Mouse (Mus musculus) hindbrain, embryonic 10.5 days (tissue): ENCODE data around the gene Rnf144b. TPM values are rescaled to one million over a fixed set of nuclear protein-coding genes. Genes with fewer than 3 reads are reported as not detected.

Source experiments
- DNase-seq: peaks from one replicate; pipeline ENCODE4 v3.0.0-alpha.2; 2017; ENCODE audit warnings: low spot score
- H3K27ac ChIP-seq: fragments of 300-500 bp; sonication (generic); 2 replicates; pipeline ENCODE4 v1.5.1; 2016; ENCODE audit warnings: mild to moderate bottlenecking, moderate library complexity
- H3K27me3 ChIP-seq: fragments of 300-500 bp; sonication (generic); 2 replicates; pipeline ENCODE4 v1.6.1; 2016; ENCODE audit warnings: mild to moderate bottlenecking; ENCODE audit not compliant: poor library complexity, insufficient read depth, severe bottlenecking
- H3K36me3 ChIP-seq: fragments of 300-500 bp; sonication (generic); 2 replicates; pipeline ENCODE4 v1.6.1; 2016; ENCODE audit warnings: mild to moderate bottlenecking, moderate library complexity
- H3K4me1 ChIP-seq: fragments of 300-500 bp; sonication (generic); replicated peaks from 2 replicates; pipeline ENCODE4 v1.6.1; 2016; ENCODE audit warnings: mild to moderate bottlenecking
- H3K4me3 ChIP-seq: fragments of 300-500 bp; sonication (generic); 2 replicates; pipeline ENCODE4 v1.5.1; 2016; ENCODE audit warnings: mild to moderate bottlenecking, moderate library complexity
- H3K9me3 ChIP-seq: fragments of 300-500 bp; sonication (generic); 2 replicates; pipeline ENCODE4 v1.6.1; 2016; ENCODE audit warnings: mild to moderate bottlenecking, moderate library complexity
- WGBS: fragments of 180-500 bp; shearing (Covaris S2); methylation state at CpG from one replicate; pipeline ENCODE4 v1.1.7; 2016; 5-methylcytosine and 5-hydroxymethylcytosine counted together
- polyA plus RNA-seq: library from polyadenylated mRNA; unstranded; fragments of >200 nt; fragmentation: Nextera tagmentation; extraction: Ambion mirVana; gene quantifications from 2 replicates; pipeline ENCODE4 v1.2.1, GENCODE M21; 2016

Gene Rnf144b
- polyA plus RNA-seq, 1 experiment from 2014 or later: 0.82 TPM

- Histone ChIP-seq H3K36me3 (no peaks in the 10 kb centered on the region), H3K27ac (no peak overlapping the region), H3K27me3 (no peaks in the 10 kb centered on the region), H3K4me3 (no peak overlapping the region), H3K4me1 (peaks cover 8% of the 10 kb centered on the region; the same call in 1 of the 2 replicates), H3K9me3 (peaks cover 4% of the 10 kb centered on the region; the same call in 1 of the 2 replicates)
- no peak for DNase-seq
- 89% methylated on average over 5 of the region's 5 CpGs for WGBS
Measured at GRCm38 (mm10) chr13:47164732-47165131, 42.3 kb downstream of the Rnf144b start.

- peaks cover 4% of the 10 kb centered on the region; the same call in 1 of the 2 replicates for H3K9me3 ChIP-seq
- no peak overlapping the region for H3K27ac ChIP-seq
- no peak overlapping the region for H3K4me3 ChIP-seq
- no peak for DNase-seq
- 88% methylated on average over 2 of the region's 2 CpGs for whole genome bisulfite sequencing
- no peaks in the 10 kb centered on the region for H3K27me3 ChIP-seq
- peaks cover 8% of the 10 kb centered on the region; the same call in 1 of the 2 replicates for H3K4me1 ChIP-seq
- no peaks in the 10 kb centered on the region for H3K36me3 ChIP-seq
Measured at GRCm38 (mm10) chr13:47165261-47165660, 42.8 kb downstream of the Rnf144b start.

DNA sequence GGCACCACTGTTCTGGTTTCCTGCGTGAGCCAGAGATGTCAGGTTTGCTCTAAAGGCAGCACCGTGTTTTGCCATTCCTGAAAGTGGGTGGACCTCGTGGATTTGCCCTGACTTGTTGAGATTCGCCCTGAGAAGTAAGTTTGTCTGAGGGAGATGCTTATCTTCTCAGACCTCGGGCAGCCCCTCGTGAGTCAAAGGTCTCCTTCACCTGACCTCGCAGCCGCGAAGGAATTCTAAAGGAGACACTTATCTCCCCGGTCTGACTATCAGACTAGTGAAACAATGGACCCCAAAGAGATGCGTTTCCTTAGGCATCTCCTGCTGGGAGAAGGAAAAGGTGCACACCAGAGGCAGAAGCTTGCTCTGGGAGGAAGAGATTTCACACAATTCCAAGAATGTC, 46.0 kb downstream of the Rnf144b start:
- no peaks in the 10 kb centered on the region for H3K27me3 ChIP-seq
- no peak overlapping the region for H3K27ac ChIP-seq
- no peak overlapping the region for H3K4me3 ChIP-seq
- 0 out of 2 replicates have a peak, but pooled peaks cover under 1% of the 10 kb centered on the region for H3K9me3 ChIP-seq
- WGBS: 54% methylated on average over 11 of the region's 11 CpGs
- H3K4me1 ChIP-seq: peaks cover 8% of the 10 kb centered on the region; the same call in 1 of the 2 replicates
- DNase-seq: no peak
- H3K36me3 ChIP-seq: no peaks in the 10 kb centered on the region

GRCm38 (mm10) chr13:47170026-47170425, 47.6 kb downstream of the Rnf144b start:
- Histone ChIP-seq H3K4me3 (no peak overlapping the region), H3K27ac (no peak overlapping the region), H3K36me3 (no peaks in the 10 kb centered on the region), H3K9me3 (no peaks in the 10 kb centered on the region), H3K4me1 (peaks cover 6% of the 10 kb centered on the region; the same call in 1 of the 2 replicates), H3K27me3 (no peaks in the 10 kb centered on the region)
- no peak for DNase-seq
- 80% methylated on average over 4 of the region's 4 CpGs for WGBS

GRCm38 (mm10) chr13:47170811-47171555, 48.5 kb downstream of the Rnf144b start:
- no peak for DNase-seq
- WGBS: 85% methylated on average over 13 of the region's 13 CpGs
- H3K4me1 ChIP-seq: peaks cover 6% of the 10 kb centered on the region; the same call in 1 of the 2 replicates

GRCm38 (mm10) chr13:47172891-47173290, 50.4 kb downstream of the Rnf144b start:
- whole genome bisulfite sequencing: 89% methylated on average over 10 of the region's 10 CpGs
- Histone ChIP-seq H3K4me3 (no peak overlapping the region), H3K27ac (no peak overlapping the region), H3K4me1 (peaks cover 7% of the 10 kb centered on the region; the same call in 1 of the 2 replicates), H3K9me3 (no peaks in the 10 kb centered on the region), H3K36me3 (no peaks in the 10 kb centered on the region), H3K27me3 (no peaks in the 10 kb centered on the region)
- no peak for DNase-seq

More at GRCm38 (mm10) chr13:47170811-47171555, 48.5 kb downstream of the Rnf144b start:
- Histone ChIP-seq H3K9me3 (no peaks in the 10 kb centered on the region), H3K27me3 (no peaks in the 10 kb centered on the region), H3K4me3 (no peak overlapping the region), H3K36me3 (no peaks in the 10 kb centered on the region), H3K27ac (no peak overlapping the region)

- H3K27ac ChIP-seq: peak overlapping the region; percentile 40; the same call in 1 of the 2 replicates
Measured at GRCm38 (mm10) chr13:47178182-47178581, 55.7 kb downstream of the Rnf144b start.

GRCm38 (mm10) chr13:47180776-47181175, 58.3 kb downstream of the Rnf144b start:
- Histone ChIP-seq H3K27me3 (no peaks in the 10 kb centered on the region), H3K27ac (no peak overlapping the region), H3K4me3 (no peak overlapping the region), H3K36me3 (no peaks in the 10 kb centered on the region), H3K4me1 (0 out of 2 replicates have a peak, but pooled peaks cover 7% of the 10 kb centered on the region), H3K9me3 (no peaks in the 10 kb centered on the region)
- DNase-seq: no peak
- 89% methylated on average over 7 of the region's 7 CpGs for WGBS

More at GRCm38 (mm10) chr13:47178182-47178581, 55.7 kb downstream of the Rnf144b start:
- no peaks in the 10 kb centered on the region for H3K27me3 ChIP-seq
- no peak overlapping the region for H3K4me3 ChIP-seq
- H3K36me3 ChIP-seq: no peaks in the 10 kb centered on the region
- DNase-seq: no peak
- 0 out of 2 replicates have a peak, but pooled peaks cover 7% of the 10 kb centered on the region for H3K4me1 ChIP-seq
- WGBS: 81% methylated on average over 8 of the region's 8 CpGs
- H3K9me3 ChIP-seq: no peaks in the 10 kb centered on the region

DNA sequence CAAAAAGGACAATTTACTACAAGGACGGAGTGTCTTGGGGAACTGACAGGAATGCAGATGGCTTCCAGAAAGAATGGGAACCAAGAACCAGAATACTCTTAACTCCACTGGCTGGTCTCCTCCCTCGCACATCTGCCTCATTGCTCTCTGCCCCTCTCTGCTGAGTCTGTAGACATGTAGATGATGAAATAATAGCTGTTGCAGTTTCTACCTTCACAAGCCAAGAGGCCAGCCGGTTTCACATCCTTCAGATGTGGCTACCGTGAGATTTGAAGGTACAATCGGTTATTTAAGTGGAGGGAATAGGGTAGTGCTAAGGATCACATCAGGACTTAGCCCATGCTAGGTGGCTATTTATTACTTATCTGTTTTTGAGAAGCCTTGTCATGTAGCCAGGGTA, 59.9 kb downstream of the Rnf144b start:
- H3K4me3 ChIP-seq: no peak overlapping the region
- H3K27me3 ChIP-seq: no peaks in the 10 kb centered on the region
- no peak for DNase-seq
- H3K27ac ChIP-seq: no peak overlapping the region
- H3K4me1 ChIP-seq: 0 out of 2 replicates have a peak, but pooled peaks cover 7% of the 10 kb centered on the region
- H3K9me3 ChIP-seq: no peaks in the 10 kb centered on the region
- H3K36me3 ChIP-seq: no peaks in the 10 kb centered on the region
- WGBS: 88% methylated on average over 5 of the region's 5 CpGs

DNA sequence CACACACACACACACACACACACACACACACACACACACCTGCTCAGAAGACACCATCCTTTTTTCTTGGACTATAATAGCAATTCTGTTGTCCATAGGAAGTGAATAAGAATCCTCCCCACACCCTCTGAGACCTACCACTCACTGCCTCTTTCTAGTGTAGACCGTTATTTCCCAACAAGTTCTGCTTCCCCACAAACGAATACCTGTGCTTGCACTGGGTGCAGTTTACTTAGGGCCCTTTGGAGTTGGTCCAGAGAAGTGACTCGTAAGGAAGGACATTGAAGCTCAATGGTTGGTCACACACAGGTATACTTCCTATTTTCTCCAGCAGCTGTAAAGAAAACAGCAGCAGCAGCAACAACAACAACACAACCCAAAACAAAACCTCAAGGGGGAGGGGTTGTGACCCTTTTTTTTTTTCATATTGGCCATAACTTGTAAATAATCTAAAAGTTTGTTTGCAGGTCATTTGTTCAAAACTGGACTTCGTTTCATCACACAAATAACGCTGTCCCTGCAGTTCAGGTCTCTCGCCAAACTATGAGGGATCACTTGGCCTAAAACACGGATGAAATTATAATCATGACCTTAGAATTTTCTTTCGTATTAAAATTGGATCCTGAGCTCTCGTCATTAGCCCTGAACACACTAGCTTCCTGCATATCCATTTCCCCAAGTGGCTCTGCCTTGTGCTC, 60.7 kb downstream of the Rnf144b start:
- no peak for DNase-seq
- 90% methylated on average over 9 of the region's 9 CpGs for WGBS
- Histone ChIP-seq H3K9me3 (no peaks in the 10 kb centered on the region), H3K36me3 (no peaks in the 10 kb centered on the region), H3K27ac (no peak overlapping the region), H3K4me1 (peaks cover 5% of the 10 kb centered on the region), H3K27me3 (no peaks in the 10 kb centered on the region), H3K4me3 (no peak overlapping the region)

GRCm38 (mm10) chr13:47183771-47184170, 61.3 kb downstream of the Rnf144b start:
- peaks cover 8% of the 10 kb centered on the region for H3K4me1 ChIP-seq
- H3K36me3 ChIP-seq: no peaks in the 10 kb centered on the region
- no peaks in the 10 kb centered on the region for H3K27me3 ChIP-seq
- no peak for DNase-seq
- 77% methylated on average over 9 of the region's 9 CpGs for WGBS
- H3K9me3 ChIP-seq: no peaks in the 10 kb centered on the region
- no peak overlapping the region for H3K27ac ChIP-seq
- no peak overlapping the region for H3K4me3 ChIP-seq

- WGBS: 84% methylated on average over 4 of the region's 4 CpGs
Measured at GRCm38 (mm10) chr13:47187836-47188235, 65.4 kb downstream of the Rnf144b start.

GRCm38 (mm10) chr13:47189971-47190370, 67.5 kb downstream of the Rnf144b start:
- 89% methylated on average over 7 of the region's 7 CpGs for WGBS
- Histone ChIP-seq H3K27me3 (peaks cover 30% of the 10 kb centered on the region), H3K4me3 (no peak overlapping the region), H3K27ac (no peak overlapping the region), H3K9me3 (no peaks in the 10 kb centered on the region), H3K4me1 (peaks cover 28% of the 10 kb centered on the region), H3K36me3 (no peaks in the 10 kb centered on the region)
- no peak for DNase-seq

More at GRCm38 (mm10) chr13:47187836-47188235, 65.4 kb downstream of the Rnf144b start:
- Histone ChIP-seq H3K27me3 (peaks cover 8% of the 10 kb centered on the region; the same call in 1 of the 2 replicates), H3K4me1 (peaks cover 9% of the 10 kb centered on the region), H3K4me3 (no peak overlapping the region), H3K36me3 (no peaks in the 10 kb centered on the region), H3K27ac (no peak overlapping the region), H3K9me3 (no peaks in the 10 kb centered on the region)
- no peak for DNase-seq
